Mouse (Mus musculus): ENCODE data around the gene Wdr48.

DNA sequence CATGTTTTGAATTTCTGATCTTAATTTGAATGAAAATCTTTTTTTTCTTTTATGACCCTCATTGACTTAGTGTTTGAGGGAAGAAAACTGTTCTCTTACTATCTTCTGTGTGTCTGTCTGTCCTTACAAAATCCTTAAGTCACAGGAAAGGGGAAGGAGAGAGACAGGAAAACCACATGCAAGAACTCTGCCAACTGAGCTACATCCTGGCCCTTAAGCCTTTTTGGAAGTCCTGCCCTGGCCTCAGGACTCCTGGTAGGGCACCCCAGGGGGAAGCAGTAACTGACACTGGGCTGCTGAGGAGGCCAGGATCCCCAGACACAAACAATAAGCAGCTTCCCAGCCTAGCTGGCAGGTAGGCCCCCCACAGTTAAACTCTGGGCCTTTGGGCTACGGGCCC is 48.6 kb downstream of the Wdr48 start:
- TF ChIP-seq EP300 (IDR thresholded peaks at IDR 0.05), result no peak
- no peak for TF ChIP-seq CTCF (IDR thresholded peaks at IDR 0.05)
